Mouse (Mus musculus) thymus, adult 18-20 months (tissue): ENCODE measurements around the gene Cpvl.

Experiments used
- DNase-seq, 2 experiments: peaks; one replicate each; pipeline ENCODE4 v3.0.0; 2022; ENCODE audit warnings: mixed read lengths in 2 of 2

The Cpvl gene

DNA sequence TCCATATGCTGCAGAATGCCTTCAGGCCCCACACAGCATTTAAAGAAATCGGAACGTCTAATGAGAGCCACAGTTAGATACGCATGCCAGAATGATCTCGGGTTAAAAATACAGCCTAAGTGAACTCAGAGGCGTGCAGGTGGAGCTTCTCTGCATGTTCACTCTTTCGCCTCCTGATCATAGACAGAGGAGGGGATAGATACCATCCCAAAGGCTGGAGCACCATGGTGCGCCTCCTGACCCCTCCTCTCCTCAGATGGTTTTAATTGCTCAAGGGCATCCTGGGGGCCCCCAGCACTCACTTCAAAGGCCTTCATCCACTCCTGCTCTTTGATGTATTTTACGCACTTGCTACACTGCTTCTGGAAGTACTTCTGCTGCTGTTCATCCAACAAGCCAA, 46.9 kb downstream of the Cpvl start:
- no peak for DNase-seq

DNA sequence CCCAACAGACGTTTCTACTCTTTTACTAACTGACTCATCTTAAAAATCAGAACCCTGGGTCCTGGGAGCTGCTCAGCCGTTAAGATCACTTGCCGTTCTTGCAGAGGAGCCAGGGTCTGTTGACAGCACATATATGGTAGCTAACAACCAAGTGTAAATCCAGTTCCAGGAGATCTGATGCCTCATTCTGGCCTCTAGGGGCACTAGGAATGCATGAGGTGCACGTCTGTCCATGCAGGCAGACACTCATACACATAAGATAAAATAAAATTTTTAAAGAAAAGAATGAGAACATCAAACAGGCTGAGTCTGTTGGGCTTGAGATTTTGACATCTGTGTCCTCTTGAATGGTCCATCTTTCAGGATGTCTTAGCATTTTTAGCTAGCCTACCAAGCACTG, 48.6 kb downstream of the Cpvl start:
- DNase-seq = no peak

DNA sequence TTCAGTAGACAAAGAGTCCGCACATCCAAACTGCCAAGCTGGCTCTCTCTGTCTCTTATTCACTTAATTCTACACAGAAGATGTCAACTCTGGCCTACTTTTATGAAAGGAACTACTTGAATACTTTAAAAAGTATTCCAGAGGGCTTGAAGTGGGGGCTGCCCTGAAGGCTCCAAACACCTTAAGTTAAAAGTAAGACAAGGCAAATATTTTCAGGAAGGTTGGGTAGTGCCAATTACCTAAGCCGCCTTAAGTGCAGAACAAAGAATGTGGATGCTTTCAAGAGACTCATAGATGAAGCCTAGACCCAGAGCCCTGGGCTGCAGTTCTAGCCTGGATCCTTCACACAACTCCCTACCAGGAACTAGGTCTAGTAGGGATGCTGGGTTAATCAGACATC, 52.3 kb downstream of the Cpvl start:
- no peak for DNase-seq

DNA sequence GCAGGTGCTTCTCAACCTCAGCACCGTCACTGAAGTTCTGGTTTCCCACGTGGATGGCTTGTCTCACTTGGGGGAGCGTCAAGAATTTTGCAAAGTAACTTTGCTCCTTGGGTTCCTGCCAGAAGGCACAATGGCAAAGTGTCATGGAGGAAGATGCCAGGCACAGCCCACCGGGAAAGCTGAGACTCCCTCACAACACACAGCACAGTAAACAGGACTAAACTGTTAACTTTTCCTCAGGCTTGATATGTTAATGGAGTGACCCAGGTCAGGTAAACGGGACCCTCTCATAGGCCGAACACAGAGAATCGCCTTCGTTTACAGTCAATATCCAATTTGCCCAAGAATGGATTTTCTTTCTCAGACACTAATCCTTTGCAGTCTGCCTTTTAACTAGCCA, 53.3 kb downstream of the Cpvl start:
- no peak for DNase-seq

DNA sequence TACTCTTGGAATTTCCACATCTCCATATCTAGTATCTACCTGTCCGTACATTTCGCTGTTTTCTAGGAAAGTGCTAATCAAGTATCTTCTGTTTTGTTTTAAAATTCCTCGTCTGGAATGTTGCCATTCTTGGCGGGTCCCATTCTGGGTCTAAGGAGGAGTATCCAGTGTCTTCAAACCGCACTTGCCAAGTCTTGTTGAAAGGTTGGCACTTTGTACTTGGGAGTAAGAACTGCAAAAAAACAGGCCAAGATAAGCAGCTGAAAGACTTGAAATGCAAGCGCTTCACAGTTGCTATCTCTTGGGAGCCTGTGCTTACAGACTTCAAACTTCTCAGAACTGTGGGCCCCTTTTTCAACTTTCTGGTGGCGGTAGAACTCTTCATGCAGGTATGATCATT, 58.4 kb downstream of the Cpvl start:
- DNase-seq = no peak

DNA sequence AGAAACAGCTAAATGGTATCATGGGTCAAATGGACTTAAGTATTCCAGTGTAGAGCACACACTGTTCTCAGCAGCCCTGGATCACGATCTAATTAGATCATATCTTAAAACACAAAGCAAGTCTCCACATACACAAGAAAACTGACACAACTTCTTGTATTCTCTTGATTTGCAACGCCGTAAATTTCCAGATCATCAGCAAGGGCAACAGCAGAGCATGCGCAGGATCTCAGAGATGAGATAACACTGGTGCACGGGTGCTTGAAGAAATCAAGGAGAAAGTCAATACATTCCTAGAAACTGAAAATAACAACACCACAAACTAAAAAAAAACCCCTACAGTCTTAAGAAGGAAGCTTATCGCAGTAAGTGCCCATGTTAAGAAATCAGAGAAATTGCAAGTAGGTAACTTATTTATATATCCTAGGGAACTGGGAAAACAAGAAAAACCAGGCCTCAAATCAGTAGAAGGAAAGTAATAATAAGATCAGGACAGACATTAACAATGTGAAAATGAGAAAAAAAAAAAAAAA, 61.4 kb downstream of the Cpvl start:
- DNase-seq = no peak

DNA sequence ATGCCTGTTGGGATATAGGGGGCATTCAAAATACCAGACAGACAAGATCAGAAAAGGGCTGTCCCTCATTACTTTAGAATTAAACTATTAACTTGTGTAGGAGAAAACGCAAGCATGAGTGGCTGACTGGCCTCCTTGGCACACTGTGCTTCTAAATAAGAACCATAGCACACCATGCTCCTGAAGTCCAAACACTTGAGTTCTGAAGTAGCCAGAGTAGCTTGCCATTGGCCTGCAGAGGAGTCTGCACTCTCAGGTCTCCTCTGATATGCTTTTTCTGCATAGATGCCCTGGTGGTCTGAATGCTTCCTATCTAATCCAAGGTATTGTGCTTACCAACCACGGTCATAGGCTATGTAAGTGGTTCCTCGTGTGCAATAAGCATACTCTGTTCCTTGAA, 63.1 kb downstream of the Cpvl start:
- DNase-seq = no peak

DNA sequence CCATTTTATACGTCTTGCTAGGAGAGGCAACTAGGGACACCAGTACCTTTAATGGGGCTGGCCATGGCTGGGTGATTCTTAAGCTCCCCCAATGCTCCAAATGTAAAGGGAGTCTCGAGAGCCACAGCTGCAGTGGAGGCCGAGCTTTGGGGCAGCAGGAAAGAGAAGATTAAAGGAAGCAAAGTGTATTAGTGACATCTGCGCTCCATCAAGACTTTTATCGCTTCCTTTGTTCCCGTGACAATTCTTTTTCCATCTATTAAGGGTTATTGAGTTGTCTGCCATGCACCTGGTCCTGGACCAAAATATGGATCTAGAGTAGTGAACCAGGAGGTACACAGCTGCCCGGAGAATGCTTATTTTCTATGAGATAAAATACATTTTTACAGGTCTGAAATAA, 65.3 kb downstream of the Cpvl start:
- DNase-seq = no peak

DNA sequence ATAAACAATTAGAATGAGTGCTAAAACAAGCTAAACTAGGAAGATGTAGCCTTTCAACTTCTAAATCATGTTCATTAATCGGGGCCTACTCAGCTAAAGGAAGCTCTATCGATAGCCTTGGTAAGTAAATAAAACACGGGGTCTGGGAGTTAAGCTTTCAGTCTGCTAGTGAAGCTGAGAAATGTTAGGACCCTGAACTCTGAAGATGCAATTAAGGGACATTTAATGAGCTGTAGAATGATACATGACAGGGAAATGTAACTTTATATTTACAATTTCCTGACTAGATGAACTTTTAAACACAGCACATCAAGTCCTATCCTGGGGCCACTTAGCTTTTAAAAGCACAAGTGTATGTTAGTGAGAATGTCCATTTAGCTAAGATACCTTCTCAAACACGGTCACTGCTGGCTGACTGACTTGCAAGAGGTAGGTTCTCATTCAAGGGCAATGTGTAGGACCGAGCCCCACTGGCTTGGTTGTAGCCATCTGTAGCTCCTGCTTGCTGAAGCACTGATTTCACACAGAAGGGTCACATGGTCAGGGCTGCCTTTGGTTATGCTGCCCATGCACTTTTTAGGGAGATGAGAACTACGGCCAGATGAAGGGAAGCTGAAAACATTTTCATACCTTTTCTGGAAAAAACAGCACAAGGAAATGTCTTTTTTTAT, 66.2 kb downstream of the Cpvl start:
- no peak for DNase-seq

DNA sequence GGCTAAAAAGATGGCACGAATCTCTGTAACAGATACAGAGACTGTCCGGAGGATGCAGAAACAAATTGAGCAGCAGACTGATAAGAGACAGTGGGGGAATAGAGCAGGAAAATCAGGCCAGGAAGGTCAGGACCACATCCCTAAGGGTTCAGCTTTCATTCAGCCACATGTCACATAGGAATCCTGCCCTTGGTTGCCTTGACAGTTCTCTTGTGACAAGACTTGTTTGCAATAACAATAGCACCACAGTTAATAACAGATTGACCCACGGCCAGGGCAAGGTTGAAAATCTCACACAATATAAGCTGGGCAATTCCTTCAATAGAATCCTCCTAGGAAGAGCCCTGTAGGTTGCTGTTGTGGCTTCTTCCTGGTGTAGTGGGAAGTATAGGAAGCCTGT, 68.5 kb downstream of the Cpvl start:
- no peak for DNase-seq

DNA sequence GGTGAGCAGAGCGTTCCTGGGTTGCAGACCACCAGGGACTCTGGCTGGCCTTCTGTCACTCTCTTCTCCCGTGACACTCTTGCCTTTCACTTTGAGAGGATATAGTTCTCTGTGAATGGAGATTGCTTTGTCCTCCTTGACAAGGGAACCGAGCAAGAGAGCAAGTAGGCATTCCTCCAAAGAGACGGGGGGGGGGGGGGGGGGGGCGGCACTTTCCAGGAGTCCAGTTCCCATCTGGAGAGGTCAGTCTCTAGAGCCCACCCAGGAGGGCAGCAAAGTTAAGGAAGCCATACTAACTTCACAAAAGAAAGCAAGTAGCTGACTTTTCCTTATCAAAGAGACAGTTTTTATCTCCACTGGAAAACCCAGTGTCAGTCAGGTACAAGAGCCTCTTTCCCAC, 69.0 kb downstream of the Cpvl start:
- no peak for DNase-seq

DNA sequence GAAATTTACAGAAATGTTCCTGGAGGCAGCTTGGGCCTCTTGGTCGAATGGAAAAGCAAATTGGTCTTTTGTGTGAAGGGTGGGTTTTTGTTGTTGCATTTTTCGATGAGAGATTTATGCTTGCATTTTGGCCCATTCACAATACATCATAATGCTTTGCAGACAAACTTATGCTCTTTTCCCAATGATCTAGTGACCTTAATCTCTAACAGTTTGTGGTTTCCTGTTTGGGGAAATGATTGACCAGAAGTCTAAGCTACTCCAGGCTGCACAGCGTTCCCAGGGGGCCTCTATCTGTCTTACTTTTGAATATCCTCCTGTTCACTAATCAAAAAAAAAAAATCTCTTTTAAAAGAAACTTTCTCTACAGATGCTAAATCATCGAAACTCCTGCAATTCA, 71.6 kb downstream of the Cpvl start:
- no peak for DNase-seq

DNA sequence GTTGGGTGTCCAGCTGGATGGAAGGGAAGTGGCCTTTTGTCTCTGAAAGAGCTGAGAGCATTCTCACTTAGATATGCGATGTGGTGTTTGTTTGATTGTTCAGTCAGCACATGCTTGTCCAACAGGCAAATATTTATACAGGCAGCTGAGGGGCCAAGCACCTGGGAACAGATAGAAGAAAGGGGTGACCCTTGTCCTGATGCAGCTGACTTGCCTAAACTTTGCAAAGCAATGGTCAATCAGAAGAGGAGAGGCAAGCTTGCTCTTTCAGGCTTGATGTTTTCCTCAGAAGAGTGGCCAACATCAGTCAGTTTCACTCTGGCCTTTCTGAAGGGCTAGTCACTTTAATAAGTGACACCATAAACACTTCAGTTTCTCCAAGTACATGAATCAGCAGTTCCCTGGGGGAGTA, 72.4 kb downstream of the Cpvl start:
- DNase-seq = no peak

DNA sequence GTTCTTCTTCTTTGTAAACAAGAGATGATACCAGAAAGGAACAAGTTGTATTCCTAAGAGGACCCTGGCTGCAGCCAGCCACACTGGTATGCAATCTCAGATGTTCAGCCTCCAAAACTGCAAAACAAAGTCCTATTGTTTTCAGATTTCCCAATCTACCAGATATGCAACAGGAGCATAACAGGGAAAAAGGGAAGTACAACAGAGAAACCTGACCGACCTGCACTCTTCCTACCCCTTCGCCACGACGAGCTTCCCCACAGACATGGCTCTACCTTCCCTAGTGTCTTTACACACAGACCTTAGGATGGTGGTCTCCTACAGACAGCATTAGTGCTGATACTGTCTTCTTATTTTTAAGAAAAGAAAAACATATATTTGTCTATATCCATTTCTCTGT, 72.9 kb downstream of the Cpvl start:
- DNase-seq = no peak

DNA sequence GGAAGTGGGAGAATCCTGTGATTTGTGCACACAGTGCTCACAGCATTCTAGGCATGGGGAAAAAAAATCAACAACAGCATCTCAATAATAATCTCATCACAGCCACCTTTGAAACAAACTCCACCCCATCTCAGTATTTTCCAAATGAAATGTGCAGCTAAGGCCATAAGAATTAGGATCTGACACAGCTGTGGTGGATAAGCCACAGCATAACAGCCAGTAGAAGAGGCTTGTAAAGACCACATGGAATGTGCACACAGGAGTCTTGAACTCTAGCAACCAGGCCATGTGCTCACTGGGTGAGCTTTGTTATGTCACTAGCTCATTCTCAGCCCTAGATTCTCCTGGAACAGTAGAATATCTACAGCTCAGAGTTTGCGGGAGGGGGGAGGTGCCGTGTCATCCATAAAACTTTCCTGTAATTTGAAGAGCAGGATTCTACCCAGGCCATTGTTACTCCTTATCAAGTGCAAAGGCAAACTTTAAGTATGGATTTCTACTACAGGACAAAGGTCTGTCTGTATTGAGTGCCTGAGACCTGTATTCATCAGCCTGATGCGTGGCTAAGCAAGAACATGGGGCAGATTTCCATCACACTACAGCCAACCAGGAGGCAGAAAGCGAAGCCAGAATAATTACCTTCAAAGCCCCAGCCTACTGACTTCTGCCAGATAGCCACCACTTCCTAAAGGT, 73.6 kb downstream of the Cpvl start:
- DNase-seq = no peak

DNA sequence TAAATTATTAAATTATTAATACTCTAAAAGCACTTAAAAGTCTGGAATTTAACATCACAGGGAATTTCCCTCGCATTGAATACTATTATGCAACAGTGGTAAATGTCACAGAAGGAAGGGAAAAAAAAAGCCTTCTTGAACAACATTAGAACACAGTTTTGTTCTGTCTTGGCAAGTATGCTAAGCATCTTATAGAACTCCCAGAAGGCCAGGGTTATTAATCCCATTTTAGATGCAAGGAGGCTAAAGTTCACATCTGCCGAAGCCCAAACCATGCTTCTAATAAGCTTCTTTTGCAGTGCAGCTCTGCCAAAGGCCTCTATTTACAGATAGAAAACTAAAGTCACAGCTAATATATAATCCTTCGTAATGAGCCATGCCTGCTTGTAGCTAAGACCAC, 74.3 kb downstream of the Cpvl start:
- no peak for DNase-seq

DNA sequence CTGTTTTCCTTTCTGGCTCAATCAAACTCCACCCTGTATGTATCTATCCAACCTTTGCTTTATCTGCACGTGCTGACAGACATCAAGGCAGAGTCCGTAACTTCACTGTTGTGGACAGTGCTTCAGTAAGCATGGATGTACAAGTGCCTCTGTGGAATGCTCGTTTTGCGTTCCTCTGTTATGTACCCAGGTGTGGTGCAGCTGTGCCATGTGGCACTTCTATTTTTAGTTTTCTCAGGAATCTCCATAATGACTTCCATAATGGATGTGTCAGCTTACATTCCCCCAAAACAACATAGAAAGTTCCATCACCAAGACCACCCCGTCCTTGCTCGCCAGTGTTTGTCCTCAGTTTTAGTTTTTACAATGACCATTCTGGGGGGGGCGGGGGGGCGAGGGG, 76.7 kb downstream of the Cpvl start:
- no peak for DNase-seq

DNA sequence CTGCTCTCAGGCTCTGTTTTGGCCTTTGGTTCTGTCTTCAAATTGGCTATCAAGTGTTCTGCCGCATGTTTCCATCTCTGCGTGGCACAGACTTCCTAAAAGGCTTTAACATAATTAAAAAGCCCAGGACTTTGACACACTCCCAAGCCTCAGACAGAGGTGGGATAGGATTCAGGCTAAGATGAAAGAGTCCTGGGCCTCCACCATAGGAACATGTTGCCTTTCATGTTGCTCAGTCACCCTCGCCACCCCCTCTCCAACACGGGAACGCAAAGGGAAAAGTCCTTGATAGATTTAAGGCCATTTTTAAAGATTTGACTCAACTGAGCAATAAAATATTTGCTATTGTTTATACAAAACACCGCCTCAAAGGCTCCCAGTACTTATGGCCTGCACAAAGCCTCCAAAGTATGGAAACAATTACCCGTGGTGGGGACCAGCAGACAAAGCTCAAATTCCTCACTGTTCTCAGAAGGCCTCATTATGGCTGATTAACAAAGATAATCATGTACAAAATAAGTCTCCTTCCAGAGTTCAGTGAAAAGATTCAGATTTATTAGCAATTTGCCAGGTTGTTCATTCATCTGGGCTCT, 80.5 kb downstream of the Cpvl start:
- DNase-seq = no peak

DNA sequence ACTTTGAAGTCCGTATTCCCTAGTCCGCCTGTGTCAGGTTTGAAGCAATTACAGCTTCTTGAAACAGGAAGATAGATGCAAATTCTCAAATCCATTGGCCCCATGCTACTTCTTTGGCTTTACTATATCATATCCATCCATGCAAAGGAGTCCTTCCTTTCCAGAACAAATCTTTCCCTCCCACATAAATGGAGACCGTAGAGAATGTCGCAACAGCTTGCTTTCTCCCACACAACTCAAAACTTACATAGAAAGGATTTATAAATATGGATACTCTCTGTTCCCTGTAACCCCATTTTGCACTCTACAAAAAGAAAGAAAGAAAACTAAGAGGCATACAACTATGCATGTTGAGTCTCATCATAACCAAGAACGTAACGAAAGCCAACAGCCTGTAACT, 81.3 kb downstream of the Cpvl start:
- DNase-seq = no peak

DNA sequence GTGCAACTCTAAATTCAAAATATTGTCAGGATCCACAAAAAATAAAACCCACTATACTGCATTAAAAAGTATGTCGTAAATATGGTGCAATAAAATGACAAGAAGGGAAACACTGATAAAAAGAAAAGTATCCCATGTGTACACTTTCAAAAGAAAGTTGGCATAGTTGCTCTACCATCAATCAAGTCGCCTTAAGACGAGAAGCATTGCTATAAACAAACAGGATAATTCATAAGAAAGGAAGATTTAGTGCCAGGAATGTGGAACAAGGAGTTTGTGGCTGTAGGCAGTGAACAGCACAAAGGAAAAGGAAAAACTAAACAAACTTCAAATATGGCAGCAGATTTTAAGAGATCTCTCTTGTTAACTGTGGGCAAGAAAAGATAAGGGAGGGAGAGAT, 84.7 kb downstream of the Cpvl start:
- no peak for DNase-seq

DNA sequence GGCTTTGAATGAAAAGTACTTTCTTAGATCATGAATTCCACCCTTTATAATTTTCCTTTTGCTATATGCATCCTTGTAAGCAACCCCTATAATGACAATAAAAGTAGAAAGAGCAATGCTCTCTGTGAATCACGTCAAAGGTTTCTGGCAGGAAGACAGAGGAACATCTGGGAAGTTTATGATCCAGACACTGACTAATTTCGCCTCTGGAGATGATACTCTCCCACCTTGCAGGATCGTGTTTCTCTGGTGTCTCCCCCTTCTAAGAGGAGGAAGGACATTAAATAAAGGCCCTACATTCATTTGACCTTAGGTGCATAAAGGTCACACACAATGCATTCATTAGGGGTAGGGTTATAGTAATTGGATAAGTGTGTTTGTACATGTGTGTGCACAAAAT, 87.4 kb downstream of the Cpvl start:
- no peak for DNase-seq

DNA sequence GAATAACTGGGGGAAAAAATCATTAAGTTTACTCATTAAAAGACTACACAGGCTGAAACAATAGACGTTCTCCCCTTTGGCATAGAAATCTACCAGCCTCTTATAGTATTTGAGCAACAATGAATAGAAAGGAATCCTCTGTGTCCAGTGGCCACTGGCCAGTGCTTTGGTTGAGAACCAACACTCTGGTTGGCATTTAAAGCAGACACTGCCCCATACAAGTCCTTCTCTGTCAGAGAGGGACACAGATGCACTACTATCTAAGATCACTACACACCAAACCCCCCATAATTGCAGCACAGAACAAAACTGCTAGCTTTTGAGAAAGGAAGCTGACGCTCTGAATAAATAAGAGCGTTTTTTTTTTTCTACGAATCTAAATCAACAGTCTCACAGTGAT, 93.5 kb downstream of the Cpvl start:
- DNase-seq = no peak

DNA sequence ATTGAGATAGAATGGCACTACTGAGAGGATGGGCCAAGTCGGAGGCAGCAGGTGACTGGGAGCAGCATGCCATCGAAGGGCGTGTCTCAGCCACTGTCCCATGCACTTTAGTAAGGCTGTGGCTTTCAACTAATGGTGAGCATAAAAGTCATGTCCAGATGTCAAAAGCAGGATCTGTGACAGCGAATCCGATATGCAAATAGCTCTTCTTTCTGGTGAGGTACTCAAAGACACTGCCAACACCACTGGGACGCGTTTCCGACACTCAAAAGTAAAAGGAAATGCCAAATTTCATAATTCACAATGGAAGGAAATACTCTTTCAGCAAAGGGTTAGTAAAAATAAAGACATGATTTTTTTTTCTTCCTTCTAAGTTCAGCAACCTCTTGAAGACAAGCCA, 94.0 kb downstream of the Cpvl start:
- DNase-seq = no peak

DNA sequence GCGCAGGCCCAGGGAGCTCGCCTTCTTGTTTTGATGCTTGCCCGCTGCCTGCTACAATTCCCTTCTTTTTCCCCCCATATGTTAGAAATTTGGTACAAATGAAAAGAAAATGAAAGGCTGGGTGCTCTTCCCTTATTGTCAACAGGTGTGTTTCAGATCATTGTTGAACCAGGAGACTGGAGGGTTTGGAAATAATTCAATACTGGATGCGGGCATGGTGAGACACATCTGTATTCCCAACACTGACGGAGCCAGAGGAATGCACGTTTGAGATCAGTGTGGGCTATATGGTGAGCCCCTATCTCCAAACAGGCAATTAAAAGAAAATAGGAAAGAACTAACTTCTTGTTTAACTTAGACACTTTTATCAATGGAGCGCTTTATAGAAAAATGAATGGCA, 95.1 kb downstream of the Cpvl start:
- no peak for DNase-seq

DNA sequence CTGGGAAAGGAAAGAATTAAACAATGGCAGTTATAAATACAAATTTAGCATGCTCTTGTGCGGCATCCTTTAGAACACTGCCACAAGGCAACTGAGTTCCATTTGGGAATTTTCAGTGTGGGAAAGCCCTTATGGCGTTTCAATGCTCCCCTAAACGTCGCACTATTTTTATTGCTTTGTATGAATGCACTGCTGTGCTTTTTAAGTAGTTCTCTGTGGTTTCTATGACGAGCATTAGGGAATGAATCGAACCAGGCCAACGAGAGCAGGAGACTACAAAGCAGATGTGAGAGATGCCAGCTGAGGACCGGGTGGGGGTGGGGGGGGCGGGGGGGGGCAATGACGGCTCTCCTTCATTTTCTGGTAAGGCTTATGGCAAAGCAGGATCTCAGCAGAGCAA, 96.8 kb downstream of the Cpvl start:
- DNase-seq = no peak
